Mouse (Mus musculus): ENCODE measurements around the gene 4931422A03Rik. TPM values are rescaled to one million over a fixed set of nuclear protein-coding genes. Genes with fewer than 3 reads are reported as not detected.

Gene 4931422A03Rik
- polyA plus RNA-seq, 1 experiment from 2014 or later = 2.0 TPM

DNA sequence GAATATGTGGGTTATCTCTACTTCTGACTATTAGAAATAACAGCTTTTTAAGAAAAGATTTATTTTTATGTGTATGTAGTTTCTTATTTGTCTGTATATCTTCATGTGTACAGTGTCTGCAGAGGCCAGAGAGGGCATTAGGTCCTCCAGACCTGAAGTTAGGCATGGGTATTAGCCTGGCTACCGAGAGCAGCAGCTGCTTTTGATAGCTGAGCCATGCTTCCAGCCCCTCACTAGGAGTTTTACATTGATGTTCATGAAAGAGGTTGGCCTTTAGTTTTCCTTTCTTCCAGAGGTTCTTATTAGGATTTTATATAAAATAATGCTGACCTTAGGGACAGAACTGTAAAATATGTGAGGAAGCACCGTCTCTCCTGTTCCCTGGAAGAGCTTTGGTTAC is 10.1 kb upstream of the 4931422A03Rik start:
- Histone ChIP-seq H3K36me3 (ENCODE audit: control insufficient read depth, insufficient read depth, low read length) (peaks cover 86% of the 10 kb centered on the region), H3K4me3 (ENCODE audit: control insufficient read depth in 1 of 2, insufficient read depth in 1 of 2, low read depth in 1 of 2, low read length in 2 of 2) (no peak overlapping the region), H3K4me2 (ENCODE audit: low read length) (no peak overlapping the region), H3K27me3 (ENCODE audit: control insufficient read depth, insufficient read depth, low read length) (no peaks in the 10 kb centered on the region), H3K9ac (ENCODE audit: low read length) (no peak overlapping the region), H3K27ac (replicated peaks in 1 of 2; ENCODE audit: control insufficient read depth in 1 of 2, insufficient read depth in 1 of 2, low read depth in 2 of 2, low read length in 2 of 2) (no peak overlapping the region), H3K9me3 (ENCODE audit: control insufficient read depth, low read length) (no peaks in the 10 kb centered on the region), H3K4me1 (ENCODE audit: control insufficient read depth in 2 of 2, insufficient read depth in 2 of 2, low read length in 2 of 2) (no peaks in the 10 kb centered on the region; a peak in 1 of 4 replicates)
- no peak for ATAC-seq (ENCODE audit: insufficient number of reproducible peaks, insufficient read depth, low FRiP score, low read depth)
- WGBS = 70% methylated on average over 2 of the region's 2 CpGs

DNA sequence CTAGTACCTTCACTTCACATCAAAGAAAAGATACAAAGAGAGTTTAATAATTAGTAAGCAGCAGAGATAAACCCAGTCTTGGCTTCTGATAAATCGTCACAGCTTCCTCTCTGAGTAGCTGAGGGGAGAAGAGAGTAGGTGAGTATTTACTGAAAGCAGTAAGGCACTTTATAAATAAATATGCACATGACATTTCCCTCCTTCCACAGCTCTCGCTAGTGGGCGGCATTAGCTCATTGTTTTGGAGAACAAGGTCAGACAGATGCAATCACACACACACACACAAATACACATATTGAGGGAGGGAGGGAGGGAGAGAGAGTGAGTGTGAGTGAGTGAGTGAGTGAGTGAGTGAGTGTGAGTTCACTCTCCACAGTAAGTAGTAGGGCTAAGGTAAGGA is 8.2 kb upstream of the 4931422A03Rik start:
- H3K4me3 ChIP-seq (ENCODE audit: control insufficient read depth in 1 of 2, insufficient read depth in 1 of 2, low read depth in 1 of 2, low read length in 2 of 2) = no peak overlapping the region
- no peak for ATAC-seq (ENCODE audit: insufficient number of reproducible peaks, insufficient read depth, low FRiP score, low read depth)

GRCm38 (mm10) chr2:104035595-104035994 is 7.4 kb upstream of the 4931422A03Rik start:
- Histone ChIP-seq H3K9ac (ENCODE audit: low read length) (no peak overlapping the region), H3K27me3 (ENCODE audit: control insufficient read depth, insufficient read depth, low read length) (no peaks in the 10 kb centered on the region), H3K4me3 (ENCODE audit: control insufficient read depth in 1 of 2, insufficient read depth in 1 of 2, low read depth in 1 of 2, low read length in 2 of 2) (no peak overlapping the region), H3K4me1 (ENCODE audit: control insufficient read depth in 2 of 2, insufficient read depth in 2 of 2, low read length in 2 of 2) (no peaks in the 10 kb centered on the region), H3K27ac (replicated peaks in 1 of 2; ENCODE audit: control insufficient read depth in 1 of 2, insufficient read depth in 1 of 2, low read depth in 2 of 2, low read length in 2 of 2) (no peak overlapping the region), H3K4me2 (ENCODE audit: low read length) (no peak overlapping the region), H3K9me3 (ENCODE audit: control insufficient read depth, low read length) (no peaks in the 10 kb centered on the region), H3K36me3 (ENCODE audit: control insufficient read depth, insufficient read depth, low read length) (peaks cover 73% of the 10 kb centered on the region)
- 55% methylated on average over 6 of the region's 6 CpGs for WGBS
- ATAC-seq (ENCODE audit: insufficient number of reproducible peaks, insufficient read depth, low FRiP score, low read depth) = no peak

More for the DNA sequence above, 8.2 kb upstream of the 4931422A03Rik start:
- Histone ChIP-seq H3K9me3 (ENCODE audit: control insufficient read depth, low read length) (no peaks in the 10 kb centered on the region), H3K4me1 (ENCODE audit: control insufficient read depth in 2 of 2, insufficient read depth in 2 of 2, low read length in 2 of 2) (no peaks in the 10 kb centered on the region), H3K27ac (replicated peaks in 1 of 2; ENCODE audit: control insufficient read depth in 1 of 2, insufficient read depth in 1 of 2, low read depth in 2 of 2, low read length in 2 of 2) (no peak overlapping the region), H3K27me3 (ENCODE audit: control insufficient read depth, insufficient read depth, low read length) (no peaks in the 10 kb centered on the region), H3K4me2 (ENCODE audit: low read length) (no peak overlapping the region), H3K36me3 (ENCODE audit: control insufficient read depth, insufficient read depth, low read length) (peaks cover 70% of the 10 kb centered on the region), H3K9ac (ENCODE audit: low read length) (no peak overlapping the region)
- 65% methylated on average over 3 of the region's 3 CpGs for WGBS

DNA sequence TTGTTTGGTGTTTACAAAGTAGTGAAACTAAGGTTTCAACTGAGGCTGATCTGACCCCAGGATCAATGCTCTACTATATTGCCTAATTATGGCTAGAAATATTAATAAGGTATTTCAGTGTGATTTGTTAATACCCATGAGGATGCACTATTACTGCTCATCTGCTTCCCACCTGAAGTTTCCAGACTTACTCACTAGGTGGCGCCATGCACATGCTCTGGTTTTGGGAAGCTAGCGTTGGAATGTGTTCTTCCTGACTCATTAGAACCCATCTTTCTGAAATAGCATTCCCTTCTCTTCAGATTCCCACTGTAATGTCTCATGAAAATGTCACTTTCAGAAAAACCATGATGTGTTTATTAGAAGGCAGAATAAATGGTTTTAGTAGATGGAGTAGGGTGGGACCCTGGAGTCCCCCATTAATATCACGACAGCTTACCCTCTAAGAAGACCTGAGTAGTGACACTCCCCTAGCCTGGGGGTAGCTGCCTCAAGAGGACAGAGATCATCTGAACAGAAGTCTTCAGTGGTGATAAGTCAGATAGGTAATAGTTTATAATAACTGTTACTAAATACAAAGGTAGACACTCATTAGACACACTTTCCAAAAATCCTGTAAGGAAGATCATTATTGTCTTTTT is 6.8 kb upstream of the 4931422A03Rik start:
- H3K27me3 ChIP-seq (ENCODE audit: control insufficient read depth, insufficient read depth, low read length) = no peaks in the 10 kb centered on the region
- no peak overlapping the region for H3K27ac ChIP-seq (replicated peaks in 1 of 2; ENCODE audit: control insufficient read depth in 1 of 2, insufficient read depth in 1 of 2, low read depth in 2 of 2, low read length in 2 of 2)
- no peak overlapping the region for H3K4me2 ChIP-seq (ENCODE audit: low read length)
- WGBS = 33% methylated on average over 3 of the region's 3 CpGs
- H3K4me1 ChIP-seq (ENCODE audit: control insufficient read depth in 2 of 2, insufficient read depth in 2 of 2, low read length in 2 of 2) = peaks cover 0 to 6% of the 10 kb centered on the region in 2 experiments; a peak in 1 of 4 replicates
- H3K9me3 ChIP-seq (ENCODE audit: control insufficient read depth, low read length) = no peaks in the 10 kb centered on the region
- H3K9ac ChIP-seq (ENCODE audit: low read length) = no peak overlapping the region
- H3K4me3 ChIP-seq (ENCODE audit: control insufficient read depth in 1 of 2, insufficient read depth in 1 of 2, low read depth in 1 of 2, low read length in 2 of 2) = no peak overlapping the region
- ATAC-seq (ENCODE audit: insufficient number of reproducible peaks, insufficient read depth, low FRiP score, low read depth) = no peak
- H3K36me3 ChIP-seq (ENCODE audit: control insufficient read depth, insufficient read depth, low read length) = peaks cover 71% of the 10 kb centered on the region

DNA sequence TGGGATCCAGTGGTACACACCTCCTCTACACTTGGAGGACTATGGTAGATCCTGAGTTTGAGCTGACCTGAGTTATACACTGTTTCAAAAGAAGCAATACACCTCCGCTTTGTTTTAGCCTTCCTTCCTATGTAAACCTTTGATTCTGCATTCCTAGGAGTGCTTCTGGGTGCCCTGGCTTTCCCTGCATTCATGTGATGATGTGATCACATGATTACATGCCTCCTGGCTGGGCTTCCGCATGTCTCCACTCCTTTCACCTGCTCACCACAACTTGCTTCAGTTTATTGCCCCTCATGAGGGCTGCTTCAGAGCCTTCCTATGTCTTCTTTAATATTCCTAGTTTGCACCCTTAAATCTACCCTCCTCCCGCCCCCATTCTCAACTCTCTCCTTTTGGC is 3.9 kb upstream of the 4931422A03Rik start:
- H3K36me3 ChIP-seq (ENCODE audit: control insufficient read depth, insufficient read depth, low read length) = peaks cover 44% of the 10 kb centered on the region
- H3K4me3 ChIP-seq (ENCODE audit: control insufficient read depth in 1 of 2, insufficient read depth in 1 of 2, low read depth in 1 of 2, low read length in 2 of 2) = no peak overlapping the region

DNA sequence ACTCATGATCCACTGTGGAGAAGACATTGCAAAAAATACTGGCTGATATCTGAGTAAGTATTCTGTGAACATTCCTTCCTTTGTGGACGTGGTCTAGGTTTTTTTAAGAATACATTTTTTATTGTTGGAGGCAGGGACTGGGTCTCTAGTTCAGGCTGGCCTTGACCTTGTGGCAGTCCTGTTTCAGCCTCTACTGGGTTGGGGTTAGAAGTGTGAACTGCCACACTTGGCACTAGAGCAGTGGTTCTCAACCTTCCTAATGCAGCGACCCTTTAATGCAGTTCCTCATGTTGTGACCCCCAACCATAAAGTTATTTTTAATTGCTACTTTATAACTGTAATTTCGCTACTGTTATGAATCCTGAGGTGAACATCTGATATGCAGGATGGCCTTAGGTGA is 2.2 kb upstream of the 4931422A03Rik start:
- Histone ChIP-seq H3K4me1 (ENCODE audit: control insufficient read depth in 2 of 2, insufficient read depth in 2 of 2, low read length in 2 of 2) (peaks cover 2 to 26% of the 10 kb centered on the region in 2 experiments; a peak in 3 of 4 replicates), H3K27me3 (ENCODE audit: control insufficient read depth, insufficient read depth, low read length) (no peaks in the 10 kb centered on the region), H3K36me3 (ENCODE audit: control insufficient read depth, insufficient read depth, low read length) (peaks cover 27% of the 10 kb centered on the region), H3K27ac (replicated peaks in 1 of 2; ENCODE audit: control insufficient read depth in 1 of 2, insufficient read depth in 1 of 2, low read depth in 2 of 2, low read length in 2 of 2) (no peak overlapping the region), H3K9me3 (ENCODE audit: control insufficient read depth, low read length) (no peaks in the 10 kb centered on the region), H3K4me2 (ENCODE audit: low read length) (no peak overlapping the region), H3K4me3 (ENCODE audit: control insufficient read depth in 1 of 2, insufficient read depth in 1 of 2, low read depth in 1 of 2, low read length in 2 of 2) (no peak overlapping the region), H3K9ac (ENCODE audit: low read length) (no peak overlapping the region)
- 77% methylated on average over 3 of the region's 3 CpGs for WGBS
- ATAC-seq (ENCODE audit: insufficient number of reproducible peaks, insufficient read depth, low FRiP score, low read depth) = no peak

More for the DNA sequence above, 3.9 kb upstream of the 4931422A03Rik start:
- no peak overlapping the region for H3K9ac ChIP-seq (ENCODE audit: low read length)
- WGBS = 91% methylated on average over 3 of the region's 3 CpGs
- no peaks in the 10 kb centered on the region for H3K9me3 ChIP-seq (ENCODE audit: control insufficient read depth, low read length)
- no peak overlapping the region for H3K4me2 ChIP-seq (ENCODE audit: low read length)
- H3K4me1 ChIP-seq (ENCODE audit: control insufficient read depth in 2 of 2, insufficient read depth in 2 of 2, low read length in 2 of 2) = peaks cover 2 to 26% of the 10 kb centered on the region in 2 experiments; a peak in 3 of 4 replicates
- H3K27me3 ChIP-seq (ENCODE audit: control insufficient read depth, insufficient read depth, low read length) = no peaks in the 10 kb centered on the region
- ATAC-seq (ENCODE audit: insufficient number of reproducible peaks, insufficient read depth, low FRiP score, low read depth) = no peak
- no peak overlapping the region for H3K27ac ChIP-seq (replicated peaks in 1 of 2; ENCODE audit: control insufficient read depth in 1 of 2, insufficient read depth in 1 of 2, low read depth in 2 of 2, low read length in 2 of 2)

- Histone ChIP-seq H3K27me3 (ENCODE audit: control insufficient read depth, insufficient read depth, low read length) (no peaks in the 10 kb centered on the region), H3K36me3 (ENCODE audit: control insufficient read depth, insufficient read depth, low read length) (peaks cover 16% of the 10 kb centered on the region), H3K27ac (replicated peaks in 1 of 2; ENCODE audit: control insufficient read depth in 1 of 2, insufficient read depth in 1 of 2, low read depth in 2 of 2, low read length in 2 of 2) (no peak overlapping the region), H3K4me3 (ENCODE audit: control insufficient read depth in 1 of 2, insufficient read depth in 1 of 2, low read depth in 1 of 2, low read length in 2 of 2) (peak overlapping the region in 1 of 2 experiments; percentile 97; a peak in 2 of 4 replicates), H3K4me1 (ENCODE audit: control insufficient read depth in 2 of 2, insufficient read depth in 2 of 2, low read length in 2 of 2) (peaks cover 2 to 26% of the 10 kb centered on the region in 2 experiments; a peak in 3 of 4 replicates), H3K9ac (ENCODE audit: low read length) (peak overlapping the region; percentile 99; the same call in 1 of the 2 replicates), H3K4me2 (ENCODE audit: low read length) (peak overlapping the region; percentile 92), H3K9me3 (ENCODE audit: control insufficient read depth, low read length) (no peaks in the 10 kb centered on the region)
- no peak for ATAC-seq (ENCODE audit: insufficient number of reproducible peaks, insufficient read depth, low FRiP score, low read depth)
- 43% methylated on average over 2 of the region's 2 CpGs for WGBS
Measured at GRCm38 (mm10) chr2:104029074-104029473, 913 bp upstream of the 4931422A03Rik start.
